Mouse (Mus musculus): Measurements from ENCODE around the gene Ptp4a2.

GRCm38 (mm10) chr4:129810798-129811604, at the start of gene Ptp4a2:
- 0 out of 2 replicates have a peak, but pooled peaks have one; percentile 14 for TF ChIP-seq POLR2A (IDR thresholded peaks at IDR 0.05; ENCODE audit: insufficient read depth, low read depth, low read length)
- TF ChIP-seq CTCF (IDR thresholded peaks at IDR 0.05): no peak

All from heart, adult 2 months (tissue).